Mouse (Mus musculus): ENCODE results near the gene Slc22a23.

Slc22a23 gene

GRCm38 (mm10) chr13:34163304-34163975 lies 181.5 kb downstream of the Slc22a23 start:
- DNase-seq (ENCODE audit: low read depth, low spot score) = peak; percentile 32

GRCm38 (mm10) chr13:34162491-34163303 lies 182.3 kb downstream of the Slc22a23 start, which contains the start of gene Psmg4:
Psmg4 (plus strand) TSS chr13:34162964.
- DNase-seq (ENCODE audit: low read depth, low spot score) = peak; percentile 90

GRCm38 (mm10) chr13:34159926-34160325 lies 185.1 kb downstream of the Slc22a23 start:
- no peak for DNase-seq (ENCODE audit: low read depth, low spot score)

- DNase-seq (ENCODE audit: low read depth, low spot score) = no peak
Measured at GRCm38 (mm10) chr13:34157596-34158157, 187.3 kb downstream of the Slc22a23 start.

GRCm38 (mm10) chr13:34156840-34157185 lies 188.2 kb downstream of the Slc22a23 start:
- no peak for DNase-seq (ENCODE audit: low read depth, low spot score)

- DNase-seq (ENCODE audit: low read depth, low spot score) = peak; percentile 46
Measured at GRCm38 (mm10) chr13:34156133-34156839, 188.7 kb downstream of the Slc22a23 start.

GRCm38 (mm10) chr13:34154931-34155272 lies 190.1 kb downstream of the Slc22a23 start:
- DNase-seq (ENCODE audit: low read depth, low spot score) = peak; percentile 88

GRCm38 (mm10) chr13:34154217-34154930 lies 190.6 kb downstream of the Slc22a23 start:
- peak; percentile 89 for DNase-seq (ENCODE audit: low read depth, low spot score)

- DNase-seq (ENCODE audit: low read depth, low spot score) = peak; percentile 30
Measured at GRCm38 (mm10) chr13:34153254-34154011, 191.5 kb downstream of the Slc22a23 start.

- no peak for DNase-seq (ENCODE audit: low read depth, low spot score)
Measured at GRCm38 (mm10) chr13:34152695-34153094, 192.3 kb downstream of the Slc22a23 start.

GRCm38 (mm10) chr13:34151425-34151824 lies 193.6 kb downstream of the Slc22a23 start:
- no peak for DNase-seq (ENCODE audit: low read depth, low spot score)

GRCm38 (mm10) chr13:34150271-34151027 lies 194.5 kb downstream of the Slc22a23 start:
- DNase-seq (ENCODE audit: low read depth, low spot score) = no peak

- DNase-seq (ENCODE audit: low read depth, low spot score) = no peak
Measured at GRCm38 (mm10) chr13:34149463-34150176, 195.4 kb downstream of the Slc22a23 start.

GRCm38 (mm10) chr13:34148767-34149392 lies 196.1 kb downstream of the Slc22a23 start:
- no peak for DNase-seq (ENCODE audit: low read depth, low spot score)

GRCm38 (mm10) chr13:34148181-34148580 lies 196.8 kb downstream of the Slc22a23 start:
- no peak for DNase-seq (ENCODE audit: low read depth, low spot score)

- peak; percentile 50 for DNase-seq (ENCODE audit: low read depth, low spot score)
Measured at GRCm38 (mm10) chr13:34146916-34147315, 198.1 kb downstream of the Slc22a23 start.

- no peak for DNase-seq (ENCODE audit: low read depth, low spot score)
Measured at GRCm38 (mm10) chr13:34143389-34143788, 201.6 kb downstream of the Slc22a23 start.

GRCm38 (mm10) chr13:34136605-34137004 lies 208.4 kb downstream of the Slc22a23 start:
- no peak for DNase-seq (ENCODE audit: low read depth, low spot score)

GRCm38 (mm10) chr13:34134276-34134675 lies 210.7 kb downstream of the Slc22a23 start:
- no peak for DNase-seq (ENCODE audit: low read depth, low spot score)
